Mouse (Mus musculus): Measurements from ENCODE around the gene Lamc1. TPM values are rescaled to one million over a fixed set of nuclear protein-coding genes. Genes with fewer than 3 reads are reported as not detected.

The Lamc1 gene
- polyA plus RNA-seq, 1 experiment from 2014 or later, result 106 TPM

DNA sequence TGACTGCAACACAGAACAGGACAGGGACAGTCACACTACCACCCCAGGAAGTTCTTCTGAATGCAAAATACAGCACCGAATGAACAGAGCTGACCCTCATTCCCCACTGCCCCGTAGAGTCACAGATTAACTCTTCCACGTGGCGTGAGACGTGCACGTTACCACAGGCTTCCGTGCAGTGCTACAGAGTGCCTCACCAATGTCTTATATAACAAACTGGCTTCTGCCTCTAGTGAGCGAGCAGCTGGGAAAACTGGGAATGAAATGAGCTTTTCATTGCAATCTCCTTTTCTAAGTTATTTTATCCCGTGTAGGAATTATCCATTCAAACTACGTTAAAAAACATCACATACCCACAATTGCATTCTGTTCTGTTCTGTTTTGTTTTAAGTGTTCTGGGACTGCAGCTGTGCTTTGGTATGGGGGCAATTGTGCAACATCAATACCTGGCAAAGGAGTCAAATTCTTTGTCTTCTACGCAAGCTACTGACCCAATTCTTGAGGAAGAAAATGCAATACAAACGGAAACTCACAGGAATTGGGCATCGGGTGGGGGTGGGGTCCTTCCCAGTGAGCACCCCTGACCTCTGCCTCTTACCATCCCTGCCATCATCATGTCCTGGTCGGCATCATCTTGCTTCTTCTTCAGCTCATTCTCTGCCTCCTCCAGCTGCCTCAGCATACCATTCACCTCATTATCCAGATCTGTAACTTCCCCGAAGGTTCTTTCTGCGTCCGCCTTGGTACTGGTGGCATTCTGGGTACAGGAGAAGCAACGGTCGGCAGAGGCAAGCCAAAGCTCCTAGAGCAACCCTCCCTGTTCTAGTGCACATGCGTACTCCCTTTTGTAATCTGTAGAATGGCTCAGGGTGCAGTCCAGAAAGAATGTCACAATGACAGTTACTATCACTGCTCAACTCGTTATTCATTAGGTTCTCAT lies 106.5 kb downstream of the Lamc1 start:
- Histone ChIP-seq H3K4me2 (replicated peaks; ENCODE audit: low read depth, low read length) (no peak overlapping the region), H3K36me3 (ENCODE audit: insufficient read depth, low read length) (peaks cover 44% of the 10 kb centered on the region; the same call in 1 of the 2 replicates), H3K27me3 (replicated peaks; ENCODE audit: insufficient read depth, low read length) (no peaks in the 10 kb centered on the region), H3K9me3 (ENCODE audit: low read length) (no peaks in the 10 kb centered on the region), H3K27ac (ENCODE audit: low read length) (0 out of 2 replicates have a peak overlapping the region, but pooled peaks have one; percentile 43), H3K4me1 (ENCODE audit: insufficient read depth, low read depth, low read length) (no peaks in the 10 kb centered on the region), H3K4me3 (ENCODE audit: low read depth, low read length) (no peak overlapping the region), H3K9ac (replicated peaks; ENCODE audit: low read depth) (no peak overlapping the region)
- TF ChIP-seq EP300 (IDR thresholded peaks at IDR 0.05) (peak; percentile 85), CTCF (IDR thresholded peaks at IDR 0.05) (no peak)
- DNase-seq (ENCODE audit: low spot score), result peak; percentile 74
- peak; percentile 66 for ATAC-seq
- 72% methylated on average over 21 of the region's 21 CpGs for WGBS

DNA sequence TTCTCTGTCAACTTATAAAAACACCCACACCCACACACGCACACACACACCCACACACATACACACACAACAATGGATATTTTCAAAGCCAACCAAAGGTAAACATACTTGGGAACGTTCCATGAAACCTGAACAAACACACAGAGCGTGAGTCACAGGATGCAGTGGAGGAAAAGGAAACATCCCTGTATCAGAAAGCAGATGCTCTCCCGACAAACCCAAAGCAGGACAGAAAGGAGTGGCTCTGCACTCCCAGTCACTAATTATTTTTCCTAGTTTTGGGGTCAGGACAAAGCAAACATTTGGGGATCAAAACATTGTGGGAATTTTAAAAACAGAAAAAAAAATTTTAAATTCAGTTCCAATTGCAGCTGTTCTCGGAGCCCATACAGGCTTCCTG lies 108.3 kb downstream of the Lamc1 start:
- Histone ChIP-seq H3K9ac (replicated peaks; ENCODE audit: low read depth) (no peak overlapping the region), H3K27me3 (replicated peaks; ENCODE audit: insufficient read depth, low read length) (no peaks in the 10 kb centered on the region), H3K4me1 (ENCODE audit: insufficient read depth, low read depth, low read length) (no peaks in the 10 kb centered on the region), H3K9me3 (ENCODE audit: low read length) (no peaks in the 10 kb centered on the region), H3K27ac (ENCODE audit: low read length) (peak overlapping the region; percentile 23; the same call in 1 of the 2 replicates), H3K4me2 (replicated peaks; ENCODE audit: low read depth, low read length) (no peak overlapping the region), H3K4me3 (ENCODE audit: low read depth, low read length) (no peak overlapping the region), H3K36me3 (ENCODE audit: insufficient read depth, low read length) (peaks cover 42% of the 10 kb centered on the region; the same call in 1 of the 2 replicates)
- TF ChIP-seq EP300 (IDR thresholded peaks at IDR 0.05) (peak; percentile 90), CTCF (IDR thresholded peaks at IDR 0.05) (no peak)
- peak; percentile 63 for DNase-seq (ENCODE audit: low spot score)
- WGBS, result 47% methylated on average over 5 of the region's 5 CpGs
- peak; percentile 30 for ATAC-seq

DNA sequence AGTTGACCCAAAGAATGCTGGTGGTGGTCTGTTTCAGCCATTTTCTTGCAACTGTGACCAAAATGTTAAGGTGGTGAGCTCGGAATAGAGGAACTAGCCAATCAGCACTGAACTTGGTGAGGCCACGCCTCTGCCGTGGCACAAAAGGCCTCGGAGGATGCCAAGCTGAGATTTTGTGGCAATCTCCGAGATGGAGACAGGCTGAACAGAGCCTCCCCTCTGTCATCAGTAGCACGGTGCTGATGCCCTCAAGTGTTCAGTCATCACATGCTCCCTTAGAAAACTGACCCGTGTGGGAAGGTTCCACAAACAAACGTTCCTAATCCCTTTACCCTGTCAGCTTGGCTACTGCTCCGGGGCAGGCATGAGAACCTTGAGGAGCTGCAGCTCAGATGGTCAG lies 113.2 kb downstream of the Lamc1 start:
- 52% methylated on average over 9 of the region's 9 CpGs for WGBS
- no peak overlapping the region for H3K9ac ChIP-seq (replicated peaks; ENCODE audit: low read depth)
- H3K27ac ChIP-seq (ENCODE audit: low read length), result no peak overlapping the region
- peaks cover 27% of the 10 kb centered on the region; the same call in 1 of the 2 replicates for H3K36me3 ChIP-seq (ENCODE audit: insufficient read depth, low read length)
- no peak overlapping the region for H3K4me2 ChIP-seq (replicated peaks; ENCODE audit: low read depth, low read length)
- ATAC-seq (no peak), DNase-seq (ENCODE audit: low spot score) (no peak)
- no peaks in the 10 kb centered on the region for H3K27me3 ChIP-seq (replicated peaks; ENCODE audit: insufficient read depth, low read length)
- TF ChIP-seq EP300 (IDR thresholded peaks at IDR 0.05) (no peak), CTCF (IDR thresholded peaks at IDR 0.05) (no peak)
- no peak overlapping the region for H3K4me3 ChIP-seq (ENCODE audit: low read depth, low read length)
- no peaks in the 10 kb centered on the region for H3K9me3 ChIP-seq (ENCODE audit: low read length)
- no peaks in the 10 kb centered on the region for H3K4me1 ChIP-seq (ENCODE audit: insufficient read depth, low read depth, low read length)

DNA sequence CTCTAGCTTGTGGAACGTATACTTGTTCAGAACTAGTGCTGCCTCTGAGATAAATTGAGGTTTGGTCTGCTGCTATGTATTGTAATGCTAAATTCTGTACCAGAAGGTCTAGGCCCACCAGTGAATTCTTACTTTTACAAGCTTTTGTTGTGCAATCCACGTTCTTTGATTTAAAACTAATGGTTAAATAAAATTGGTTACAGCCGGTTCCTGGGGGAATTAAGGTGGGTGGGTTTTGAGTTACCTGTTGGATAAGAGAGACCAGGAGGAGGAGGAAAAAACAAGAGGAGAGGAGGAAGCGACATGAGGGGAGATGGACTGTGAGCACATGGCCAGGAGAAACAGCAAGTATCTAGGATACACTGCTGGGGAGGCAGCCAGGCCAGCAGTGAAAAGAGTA lies 116.1 kb downstream of the Lamc1 start:
- Histone ChIP-seq H3K9ac (replicated peaks; ENCODE audit: low read depth) (no peak overlapping the region), H3K9me3 (ENCODE audit: low read length) (no peaks in the 10 kb centered on the region), H3K27me3 (replicated peaks; ENCODE audit: insufficient read depth, low read length) (no peaks in the 10 kb centered on the region), H3K4me3 (ENCODE audit: low read depth, low read length) (no peak overlapping the region), H3K4me1 (ENCODE audit: insufficient read depth, low read depth, low read length) (no peaks in the 10 kb centered on the region), H3K36me3 (ENCODE audit: insufficient read depth, low read length) (peaks cover 16% of the 10 kb centered on the region; the same call in 1 of the 2 replicates), H3K4me2 (replicated peaks; ENCODE audit: low read depth, low read length) (no peak overlapping the region), H3K27ac (ENCODE audit: low read length) (no peak overlapping the region)
- no peak for TF ChIP-seq EP300 (IDR thresholded peaks at IDR 0.05)
- TF ChIP-seq CTCF (IDR thresholded peaks at IDR 0.05), result no peak
- ATAC-seq (no peak), DNase-seq (ENCODE audit: low spot score) (no peak)
- WGBS, result 79% methylated on average over 4 of the region's 4 CpGs

DNA sequence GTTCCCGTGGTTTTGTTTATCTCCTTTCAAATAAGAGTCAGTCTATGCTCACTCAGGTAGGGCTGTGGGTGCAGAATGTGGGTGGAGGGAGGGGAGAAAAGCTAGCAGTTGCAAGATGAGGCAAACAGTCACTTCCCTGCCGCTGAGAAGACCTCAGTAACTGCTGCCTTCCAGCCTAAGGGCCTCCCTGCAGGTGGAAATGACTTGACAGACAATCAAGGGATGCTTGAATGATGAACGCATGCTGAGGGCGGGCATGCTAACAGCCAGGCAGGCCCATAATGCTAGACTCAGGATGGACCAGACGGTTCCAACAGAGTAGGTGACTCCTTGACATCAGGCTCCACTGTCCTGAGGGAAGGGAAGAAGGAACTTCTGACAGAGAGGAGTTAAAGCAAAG lies 116.9 kb downstream of the Lamc1 start:
- H3K4me3 ChIP-seq (ENCODE audit: low read depth, low read length), result no peak overlapping the region
- no peak for TF ChIP-seq EP300 (IDR thresholded peaks at IDR 0.05)
- no peak for TF ChIP-seq CTCF (IDR thresholded peaks at IDR 0.05)
- ATAC-seq, result no peak
- H3K9ac ChIP-seq (replicated peaks; ENCODE audit: low read depth), result no peak overlapping the region
- 67% methylated on average over 5 of the region's 5 CpGs for WGBS
- H3K4me2 ChIP-seq (replicated peaks; ENCODE audit: low read depth, low read length), result no peak overlapping the region
- no peaks in the 10 kb centered on the region for H3K4me1 ChIP-seq (ENCODE audit: insufficient read depth, low read depth, low read length)
- peaks cover 8% of the 10 kb centered on the region; the same call in 1 of the 2 replicates for H3K36me3 ChIP-seq (ENCODE audit: insufficient read depth, low read length)
- no peaks in the 10 kb centered on the region for H3K9me3 ChIP-seq (ENCODE audit: low read length)
- no peak overlapping the region for H3K27ac ChIP-seq (ENCODE audit: low read length)
- DNase-seq (ENCODE audit: low spot score), result no peak
- H3K27me3 ChIP-seq (replicated peaks; ENCODE audit: insufficient read depth, low read length), result no peaks in the 10 kb centered on the region

DNA sequence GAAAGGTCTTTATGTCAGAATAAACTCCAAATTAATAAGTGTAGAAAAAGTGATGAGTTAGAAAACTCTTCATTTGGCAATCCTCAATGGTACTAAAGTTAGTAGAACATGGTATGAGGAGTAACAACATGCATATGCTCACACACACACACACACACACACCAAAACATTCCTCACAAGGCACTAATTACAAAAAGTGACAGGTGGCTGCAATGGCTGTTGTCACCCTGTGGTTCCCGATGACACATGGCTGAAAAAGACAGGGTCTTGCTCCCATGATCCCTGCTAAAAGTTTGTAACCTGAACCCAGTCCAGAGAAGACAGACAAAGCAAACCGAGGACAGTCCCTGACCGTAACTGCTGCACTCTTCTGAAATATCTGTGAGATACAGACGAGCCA lies 121.6 kb downstream of the Lamc1 start:
- H3K27ac ChIP-seq (ENCODE audit: low read length), result no peak overlapping the region; the same call in 1 of the 2 replicates
- H3K27me3 ChIP-seq (replicated peaks; ENCODE audit: insufficient read depth, low read length), result no peaks in the 10 kb centered on the region
- H3K9me3 ChIP-seq (ENCODE audit: low read length), result no peaks in the 10 kb centered on the region
- WGBS, result 38% methylated on average over 4 of the region's 4 CpGs
- no peaks in the 10 kb centered on the region for H3K36me3 ChIP-seq (ENCODE audit: insufficient read depth, low read length)
- TF ChIP-seq CTCF (IDR thresholded peaks at IDR 0.05) (no peak), EP300 (IDR thresholded peaks at IDR 0.05) (no peak)
- no peak overlapping the region for H3K9ac ChIP-seq (replicated peaks; ENCODE audit: low read depth)
- ATAC-seq (no peak), DNase-seq (ENCODE audit: low spot score) (no peak)
- H3K4me3 ChIP-seq (ENCODE audit: low read depth, low read length), result no peak overlapping the region
- no peaks in the 10 kb centered on the region for H3K4me1 ChIP-seq (ENCODE audit: insufficient read depth, low read depth, low read length)
- no peak overlapping the region for H3K4me2 ChIP-seq (replicated peaks; ENCODE audit: low read depth, low read length)
